Mouse (Mus musculus) brain, embryonic 14.5 days (tissue): ENCODE measurements around the gene Tex261.

Experiments used
- CTCF ChIP-seq: fragments of 200-500 bp; IDR thresholded peaks from 2 replicates; pipeline ENCODE4 v1.5.1; 2012; ENCODE audit warnings: inconsistent platforms, mild to moderate bottlenecking, moderate library complexity, borderline replicate concordance; ENCODE audit not compliant: insufficient read depth, insufficient read length; ENCODE audit errors: extremely low read depth
- POLR2A ChIP-seq: fragments of 200-500 bp; IDR thresholded peaks from 2 replicates; pipeline ENCODE4 v1.6.1; 2012; ENCODE audit warnings: mild to moderate bottlenecking, inconsistent platforms, borderline replicate concordance; ENCODE audit not compliant: poor library complexity, insufficient read depth, insufficient read length, severe bottlenecking; ENCODE audit errors: extremely low read depth

DNA sequence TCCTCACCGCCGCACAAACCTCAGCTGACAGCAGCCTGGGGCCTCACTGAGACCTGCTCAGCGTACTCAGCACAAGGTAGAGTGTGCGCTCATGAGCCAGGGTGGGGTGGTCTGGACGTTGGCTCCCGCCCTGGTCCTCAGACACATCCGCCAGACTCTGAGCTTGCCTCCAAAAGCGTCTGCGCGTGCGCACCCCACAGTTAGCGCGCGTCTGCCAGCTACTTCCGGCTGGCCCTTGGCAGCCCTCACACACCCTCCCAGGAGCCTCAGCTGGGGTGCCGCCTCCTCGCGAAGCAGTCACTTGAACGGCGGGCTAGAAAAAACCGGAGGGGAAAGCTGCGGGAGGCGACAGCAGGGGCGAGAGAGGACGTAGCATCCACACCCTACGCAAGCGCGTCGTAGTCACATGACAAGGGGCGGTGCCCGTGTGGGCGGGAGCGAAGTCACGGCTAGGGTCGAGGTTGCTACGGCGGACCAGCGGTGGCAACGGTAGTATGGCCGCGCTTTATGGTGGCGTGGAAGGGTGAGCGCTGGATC is 19.2 kb upstream of the Tex261 start, which contains the start of gene Nagk:
- TF ChIP-seq POLR2A (peak; percentile 57; the same call in 1 of the 2 replicates), CTCF (no peak)
